Mouse (Mus musculus): ENCODE data around the gene Dyrk1b. TPM values are rescaled to one million over a fixed set of nuclear protein-coding genes. Genes with fewer than 3 reads are reported as not detected.
"Not testable (repeated sequence)": the region's sequence is repeated elsewhere in the genome, so short reads cannot be mapped to it uniquely, and the experiment has no call there.

The Dyrk1b gene
- total RNA-seq, 2 experiments from 2014 or later = 35.6 to 48.1 TPM

GRCm38 (mm10) chr7:28195414-28196098, 16.3 kb downstream of the Dyrk1b start:
- DNase-seq = no peak

- DNase-seq = peak; percentile 54
Observed at GRCm38 (mm10) chr7:28196528-28196927, 17.3 kb downstream of the Dyrk1b start.

GRCm38 (mm10) chr7:28199054-28199453, 19.8 kb downstream of the Dyrk1b start:
- no peak for DNase-seq

GRCm38 (mm10) chr7:28203207-28204108, 24.2 kb downstream of the Dyrk1b start:
- DNase-seq = peak; percentile 75

GRCm38 (mm10) chr7:28206044-28206600, 26.9 kb downstream of the Dyrk1b start:
- peak; percentile 59 for DNase-seq

- no peak for DNase-seq
Observed at GRCm38 (mm10) chr7:28208396-28208987, 29.2 kb downstream of the Dyrk1b start.

- peak; percentile 78 for DNase-seq
Observed at GRCm38 (mm10) chr7:28208988-28209508, 29.8 kb downstream of the Dyrk1b start.

GRCm38 (mm10) chr7:28210731-28211130, 31.5 kb downstream of the Dyrk1b start:
- no peak for DNase-seq

- peak; percentile 89 for DNase-seq
Observed at GRCm38 (mm10) chr7:28214142-28214541, 34.9 kb downstream of the Dyrk1b start.

- not testable (repeated sequence) for DNase-seq
Observed at GRCm38 (mm10) chr7:28215950-28216349, 36.7 kb downstream of the Dyrk1b start.

- not testable (repeated sequence) for DNase-seq
Observed at GRCm38 (mm10) chr7:28217811-28218210, 38.5 kb downstream of the Dyrk1b start.

- DNase-seq = peak; percentile 50
Observed at GRCm38 (mm10) chr7:28218951-28219740, 39.9 kb downstream of the Dyrk1b start.

- DNase-seq = not testable (repeated sequence)
Observed at GRCm38 (mm10) chr7:28226836-28227235, 47.6 kb downstream of the Dyrk1b start.

- not testable (repeated sequence) for DNase-seq
Observed at GRCm38 (mm10) chr7:28227421-28227820, 48.2 kb downstream of the Dyrk1b start.

Other genes with a start within 250 kb of the Dyrk1b start
- 10 to 100 TPM in 1 of 2 experiments, 1 to 10 TPM in 1; 8.9 to 13.1 TPM for gene Zfp780b, start 200.3 kb upstream of the Dyrk1b start, total RNA-seq (2021)
- 1 to 10 TPM; 2.3 to 3.0 TPM for gene Zfp850, start 165.4 kb upstream of the Dyrk1b start, total RNA-seq (2021)
- gene Psmc4, start 129.4 kb upstream of the Dyrk1b start, total RNA-seq (2021) = 100 to 1,000 TPM; 137 to 148 TPM
- not detected for gene Fcgbp, start 108.2 kb upstream of the Dyrk1b start, total RNA-seq (2021)
- not detected for gene 9530053A07Rik, start 50.0 kb upstream of the Dyrk1b start, total RNA-seq (2021)
- 10 to 100 TPM; 84.3 to 96.3 TPM for gene Fbl, start 9.8 kb upstream of the Dyrk1b start, total RNA-seq (2021)
- gene Eid2, start 88.4 kb downstream of the Dyrk1b start, total RNA-seq (2021) = 10 to 100 TPM; 22.8 to 34.9 TPM
- gene Eid2b, start 98.3 kb downstream of the Dyrk1b start, total RNA-seq (2021) = 10 to 100 TPM; 13.4 to 15.7 TPM
- 1 to 10 TPM in 1 of 2 experiments, not detected in 1; 1.2 TPM for gene Selenov, start 111.7 kb downstream of the Dyrk1b start, total RNA-seq (2021)
- under 1 TPM; 0.33 to 0.36 TPM for gene Dll3, start 122.8 kb downstream of the Dyrk1b start, total RNA-seq (2021)
- gene Timm50, start 132.6 kb downstream of the Dyrk1b start, total RNA-seq (2021) = 100 to 1,000 TPM; 108 to 114 TPM
- 100 to 1,000 TPM in 1 of 2 experiments, 10 to 100 TPM in 1; 86.6 to 103 TPM for gene Supt5, start 159.3 kb downstream of the Dyrk1b start, total RNA-seq (2021)
- 1,000 to 10,000 TPM; 1,220 to 1,241 TPM for gene Rps16, start 171.2 kb downstream of the Dyrk1b start, total RNA-seq (2021)
- gene Plekhg2, start 193.1 kb downstream of the Dyrk1b start, total RNA-seq (2021) = 10 to 100 TPM; 27.9 to 37.0 TPM
- gene Zfp36, start 200.8 kb downstream of the Dyrk1b start, total RNA-seq (2021) = 10 to 100 TPM; 11.4 to 27.2 TPM
- gene Med29, start 213.2 kb downstream of the Dyrk1b start, total RNA-seq (2021) = 10 to 100 TPM; 19.8 to 25.9 TPM
- 10 to 100 TPM; 56.5 to 59.2 TPM for gene Paf1, start 213.5 kb downstream of the Dyrk1b start, total RNA-seq (2021)

Measured in adrenal gland, postnatal 10 days (tissue).